Mouse (Mus musculus) hindbrain, embryonic 10.5 days (tissue): ENCODE measurements around the gene Cbfa2t3. TPM values are rescaled to one million over a fixed set of nuclear protein-coding genes. Genes with fewer than 3 reads are reported as not detected.

Source experiments
- DNase-seq: peaks from one replicate; pipeline ENCODE4 v3.0.0-alpha.2; 2017; ENCODE audit warnings: low spot score
- H3K27ac ChIP-seq: fragments of 300-500 bp; sonication (generic); 2 replicates; pipeline ENCODE4 v1.5.1; 2016; ENCODE audit warnings: mild to moderate bottlenecking, moderate library complexity
- H3K27me3 ChIP-seq: fragments of 300-500 bp; sonication (generic); 2 replicates; pipeline ENCODE4 v1.6.1; 2016; ENCODE audit warnings: mild to moderate bottlenecking; ENCODE audit not compliant: poor library complexity, insufficient read depth, severe bottlenecking
- H3K36me3 ChIP-seq: fragments of 300-500 bp; sonication (generic); 2 replicates; pipeline ENCODE4 v1.6.1; 2016; ENCODE audit warnings: mild to moderate bottlenecking, moderate library complexity
- H3K4me1 ChIP-seq: fragments of 300-500 bp; sonication (generic); replicated peaks from 2 replicates; pipeline ENCODE4 v1.6.1; 2016; ENCODE audit warnings: mild to moderate bottlenecking
- H3K4me3 ChIP-seq: fragments of 300-500 bp; sonication (generic); 2 replicates; pipeline ENCODE4 v1.5.1; 2016; ENCODE audit warnings: mild to moderate bottlenecking, moderate library complexity
- H3K9me3 ChIP-seq: fragments of 300-500 bp; sonication (generic); 2 replicates; pipeline ENCODE4 v1.6.1; 2016; ENCODE audit warnings: mild to moderate bottlenecking, moderate library complexity
- WGBS: fragments of 180-500 bp; shearing (Covaris S2); methylation state at CpG from one replicate; pipeline ENCODE4 v1.1.7; 2016; 5-methylcytosine and 5-hydroxymethylcytosine counted together
- polyA plus RNA-seq: library from polyadenylated mRNA; unstranded; fragments of >200 nt; fragmentation: Nextera tagmentation; extraction: Ambion mirVana; gene quantifications from 2 replicates; pipeline ENCODE4 v1.2.1, GENCODE M21; 2016

Gene Cbfa2t3
- 2.2 and 5.4 TPM in 2 replicates for polyA plus RNA-seq

DNA sequence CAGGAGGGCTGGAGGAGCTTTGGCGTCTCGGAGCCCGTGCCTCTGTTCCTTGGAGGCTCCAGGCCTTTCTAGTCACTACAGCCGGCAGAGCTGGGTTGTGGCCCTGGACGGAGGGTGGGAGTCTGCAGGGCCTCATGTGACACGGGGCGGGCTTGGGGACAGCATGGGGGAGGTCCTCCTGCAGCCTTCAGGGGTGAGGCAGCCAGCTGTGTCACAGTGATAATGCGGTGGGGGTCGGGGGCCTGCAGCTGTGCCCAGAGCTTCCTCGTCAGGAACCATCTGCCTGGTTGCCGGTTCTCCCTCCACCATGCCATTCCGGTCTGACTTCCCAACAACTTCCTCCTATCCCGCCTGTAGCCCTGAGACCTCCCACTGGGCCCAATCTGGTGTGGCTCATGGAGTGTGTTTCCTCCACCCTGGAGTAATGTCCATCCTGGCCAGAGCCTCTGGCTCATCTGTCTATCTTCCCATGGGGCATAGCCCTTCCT, at the start of gene Cbfa2t3:
Gene Cbfa2t3 (minus strand): TSS at position 105 of the 488 bp plus-strand sequence.
- Histone ChIP-seq H3K27me3 (peaks cover 14% of the 10 kb centered on the region), H3K27ac (peak within 1 kb of the TSS; percentile 1; the same call in 1 of the 2 replicates)
- WGBS: 47% methylated on average over 13 of the region's 13 CpGs

GRCm38 (mm10) chr8:122747825-122748224, 48.9 kb upstream of the Cbfa2t3 start:
- 0 out of 2 replicates have a peak overlapping the region, but pooled peaks have one; percentile 71 for H3K27ac ChIP-seq
- WGBS: 100% methylated on average over 1 of the region's 1 CpGs
- no peaks in the 10 kb centered on the region for H3K36me3 ChIP-seq
- peaks cover 63% of the 10 kb centered on the region for H3K27me3 ChIP-seq
- H3K4me3 ChIP-seq: no peak overlapping the region
- peaks cover 54% of the 10 kb centered on the region for H3K4me1 ChIP-seq
- no peak for DNase-seq
- no peaks in the 10 kb centered on the region for H3K9me3 ChIP-seq

More for the DNA sequence above, at the start of gene Cbfa2t3:
- H3K4me3 ChIP-seq: peak within 1 kb of the TSS; percentile 23
- DNase-seq: no peak
- H3K36me3 ChIP-seq: no peaks in the 10 kb centered on the region
- no peaks in the 10 kb centered on the region for H3K9me3 ChIP-seq
- H3K4me1 ChIP-seq: peaks cover 60% of the 10 kb centered on the region

- no peak for DNase-seq
- H3K4me1 ChIP-seq: peaks cover 67% of the 10 kb centered on the region
- no peaks in the 10 kb centered on the region for H3K36me3 ChIP-seq
- H3K27ac ChIP-seq: peak overlapping the region; percentile 71
- peaks cover 66% of the 10 kb centered on the region for H3K27me3 ChIP-seq
- WGBS: 46% methylated on average over 7 of the region's 7 CpGs
- H3K9me3 ChIP-seq: no peaks in the 10 kb centered on the region
- no peak overlapping the region for H3K4me3 ChIP-seq
Measured at GRCm38 (mm10) chr8:122746439-122746838, 47.5 kb upstream of the Cbfa2t3 start.

- Histone ChIP-seq H3K36me3 (no peaks in the 10 kb centered on the region), H3K4me3 (0 out of 2 replicates have a peak overlapping the region, but pooled peaks have one; percentile 3), H3K9me3 (no peaks in the 10 kb centered on the region), H3K27me3 (peaks cover 73% of the 10 kb centered on the region), H3K4me1 (peaks cover 67% of the 10 kb centered on the region), H3K27ac (peak overlapping the region; percentile 71)
- peak; percentile 38 for DNase-seq
- 11% methylated on average over 16 of the region's 16 CpGs for WGBS
Measured at GRCm38 (mm10) chr8:122745750-122746275, 46.9 kb upstream of the Cbfa2t3 start.

- H3K4me1 ChIP-seq: peaks cover 67% of the 10 kb centered on the region
- peak overlapping the region; percentile 71 for H3K27ac ChIP-seq
- H3K9me3 ChIP-seq: no peaks in the 10 kb centered on the region
- H3K36me3 ChIP-seq: no peaks in the 10 kb centered on the region
- H3K27me3 ChIP-seq: peaks cover 79% of the 10 kb centered on the region
- WGBS: 29% methylated on average over 17 of the region's 17 CpGs
- DNase-seq: no peak
- H3K4me3 ChIP-seq: no peak overlapping the region
Measured at GRCm38 (mm10) chr8:122745022-122745749, 46.3 kb upstream of the Cbfa2t3 start.

- peaks cover 74% of the 10 kb centered on the region for H3K4me1 ChIP-seq
- no peaks in the 10 kb centered on the region for H3K9me3 ChIP-seq
- H3K27me3 ChIP-seq: peaks cover 93% of the 10 kb centered on the region
- H3K36me3 ChIP-seq: no peaks in the 10 kb centered on the region
- H3K27ac ChIP-seq: 0 out of 2 replicates have a peak overlapping the region, but pooled peaks have one; percentile 64
- no peak overlapping the region for H3K4me3 ChIP-seq
- no peak for DNase-seq
- 20% methylated on average over 19 of the region's 19 CpGs for WGBS
Measured at GRCm38 (mm10) chr8:122742471-122742870, 43.6 kb upstream of the Cbfa2t3 start.

GRCm38 (mm10) chr8:122739102-122739725, 40.3 kb upstream of the Cbfa2t3 start:
- Histone ChIP-seq H3K36me3 (no peaks in the 10 kb centered on the region), H3K4me3 (no peak overlapping the region), H3K27me3 (peaks cover 61% of the 10 kb centered on the region), H3K4me1 (peaks cover 64% of the 10 kb centered on the region), H3K9me3 (no peaks in the 10 kb centered on the region), H3K27ac (peak overlapping the region; percentile 76)
- DNase-seq: peak; percentile 39
- WGBS: 17% methylated on average over 11 of the region's 11 CpGs

GRCm38 (mm10) chr8:122737886-122738285, 39.0 kb upstream of the Cbfa2t3 start:
- no peaks in the 10 kb centered on the region for H3K36me3 ChIP-seq
- DNase-seq: no peak
- H3K4me3 ChIP-seq: no peak overlapping the region
- H3K27ac ChIP-seq: peak overlapping the region; percentile 35; the same call in 1 of the 2 replicates
- 88% methylated on average over 6 of the region's 6 CpGs for WGBS
- H3K4me1 ChIP-seq: peaks cover 61% of the 10 kb centered on the region
- H3K9me3 ChIP-seq: no peaks in the 10 kb centered on the region
- peaks cover 47% of the 10 kb centered on the region for H3K27me3 ChIP-seq

DNA sequence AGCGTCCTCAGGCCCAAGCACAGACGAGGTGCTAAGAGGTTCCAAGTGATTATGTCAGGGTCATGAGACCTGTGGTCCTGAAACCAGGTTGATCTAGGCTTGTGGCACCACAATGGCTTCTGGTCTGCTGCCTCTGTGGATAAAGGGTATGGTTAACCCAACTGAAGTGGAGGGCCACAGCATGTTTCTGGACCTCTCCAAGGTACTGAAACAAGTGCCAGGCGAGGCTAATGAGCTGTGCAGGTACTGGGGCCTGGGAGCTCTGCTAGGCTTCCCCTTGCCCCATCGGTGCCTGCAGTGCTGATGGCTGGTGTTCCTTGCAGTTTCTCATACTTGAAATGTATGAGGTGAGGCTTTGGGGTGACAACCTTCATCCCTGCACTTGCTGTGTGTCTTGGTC, 38.2 kb upstream of the Cbfa2t3 start:
- WGBS: 52% methylated on average over 4 of the region's 4 CpGs
- H3K4me1 ChIP-seq: peaks cover 52% of the 10 kb centered on the region
- peaks cover 39% of the 10 kb centered on the region for H3K27me3 ChIP-seq
- no peak overlapping the region for H3K4me3 ChIP-seq
- no peaks in the 10 kb centered on the region for H3K9me3 ChIP-seq
- no peak overlapping the region for H3K27ac ChIP-seq
- no peaks in the 10 kb centered on the region for H3K36me3 ChIP-seq
- DNase-seq: no peak

- DNase-seq: no peak
- H3K27me3 ChIP-seq: peaks cover 35% of the 10 kb centered on the region
- H3K4me1 ChIP-seq: peaks cover 48% of the 10 kb centered on the region
- H3K9me3 ChIP-seq: no peaks in the 10 kb centered on the region
- H3K36me3 ChIP-seq: no peaks in the 10 kb centered on the region
- H3K4me3 ChIP-seq: no peak overlapping the region
- WGBS: 92% methylated on average over 11 of the region's 11 CpGs
- no peak overlapping the region for H3K27ac ChIP-seq
Measured at GRCm38 (mm10) chr8:122736623-122737022, 37.7 kb upstream of the Cbfa2t3 start.

DNA sequence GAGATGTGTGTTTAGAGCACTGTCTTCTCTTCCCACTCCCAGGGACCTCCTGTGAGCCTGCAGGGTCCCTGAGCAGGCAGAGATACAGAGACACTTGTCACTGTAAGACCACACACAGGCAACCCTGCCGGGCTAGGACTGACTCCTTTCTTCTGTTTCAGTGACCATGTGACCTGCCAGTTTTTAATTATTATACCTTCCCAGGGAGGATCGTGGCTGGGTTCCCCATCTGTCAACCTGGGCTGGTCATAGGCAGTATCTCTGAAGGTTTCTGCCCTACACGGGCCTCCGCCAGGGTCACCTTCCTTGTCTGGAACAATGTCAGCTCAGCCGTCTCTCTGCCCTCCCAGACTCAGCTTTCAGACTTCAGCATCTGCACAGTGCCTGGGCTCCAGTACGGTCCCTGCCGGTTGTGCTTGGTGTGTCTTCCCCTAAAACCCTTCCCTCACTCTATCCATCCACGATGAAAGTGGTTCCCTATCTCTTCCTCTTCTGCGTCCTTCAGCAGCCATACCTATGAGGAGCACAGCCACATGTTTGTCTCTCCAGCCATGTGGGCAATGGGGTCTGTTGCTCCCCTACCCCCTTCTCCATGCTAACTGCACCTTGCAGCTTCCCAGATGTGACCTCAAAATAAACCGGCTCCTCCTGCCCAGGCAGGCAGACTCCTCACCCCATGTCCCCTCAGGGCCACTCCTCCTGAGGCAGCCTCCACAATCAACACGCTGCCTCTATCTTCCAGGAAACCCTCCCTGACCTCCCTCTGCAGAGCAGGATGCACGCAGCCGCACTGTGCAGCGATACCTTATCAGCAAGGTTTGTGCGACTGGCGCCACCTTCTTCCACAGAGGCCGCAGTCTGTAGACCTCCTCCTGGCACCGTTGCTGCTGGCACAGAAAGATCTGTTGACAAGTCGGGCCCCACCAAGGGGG, 36.9 kb upstream of the Cbfa2t3 start:
- H3K9me3 ChIP-seq: no peaks in the 10 kb centered on the region
- 61% methylated on average over 19 of the region's 19 CpGs for WGBS
- H3K27me3 ChIP-seq: peaks cover 27% of the 10 kb centered on the region
- H3K4me1 ChIP-seq: peaks cover 47% of the 10 kb centered on the region
- no peak overlapping the region for H3K4me3 ChIP-seq
- H3K27ac ChIP-seq: 0 out of 2 replicates have a peak overlapping the region, but pooled peaks have one; percentile 35
- no peaks in the 10 kb centered on the region for H3K36me3 ChIP-seq
- no peak for DNase-seq

DNA sequence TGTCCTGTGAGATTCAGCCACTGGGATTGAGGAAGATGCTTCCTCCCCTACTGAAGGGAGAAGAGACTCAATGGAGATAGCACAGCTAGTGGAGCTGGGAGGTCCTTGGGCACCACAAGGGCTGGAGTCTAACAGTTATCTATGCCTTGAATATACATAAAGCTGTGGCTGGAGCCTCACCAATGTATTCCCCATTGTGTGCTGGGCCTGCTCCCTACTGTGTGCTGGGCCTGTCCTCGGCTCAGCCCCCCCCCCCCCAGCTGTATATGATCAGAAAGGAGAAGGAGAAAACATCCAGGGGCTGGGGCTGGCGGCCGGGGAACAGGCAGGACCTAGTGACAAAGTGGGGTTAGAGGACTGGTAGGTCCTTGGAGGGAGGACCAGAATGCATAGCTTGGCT, 36.2 kb upstream of the Cbfa2t3 start:
- WGBS: 54% methylated on average over 3 of the region's 3 CpGs
- no peak for DNase-seq

More for the DNA sequence above, 36.2 kb upstream of the Cbfa2t3 start:
- H3K27ac ChIP-seq: 0 out of 2 replicates have a peak overlapping the region, but pooled peaks have one; percentile 35
- peaks cover 20% of the 10 kb centered on the region for H3K27me3 ChIP-seq
- peaks cover 47% of the 10 kb centered on the region for H3K4me1 ChIP-seq
- no peaks in the 10 kb centered on the region for H3K9me3 ChIP-seq
- no peak overlapping the region for H3K4me3 ChIP-seq
- no peaks in the 10 kb centered on the region for H3K36me3 ChIP-seq
